Mouse (Mus musculus) embryonic fibroblast, embryonic 13.5 days (primary cell): Measurements from ENCODE around the gene Med9.

Source experiments
- CTCF ChIP-seq: IDR thresholded peaks from 2 replicates; pipeline ENCODE4 v1.5.1; 2011; ENCODE audit warnings: mild to moderate bottlenecking, control low read depth, low read length, moderate library complexity, borderline replicate concordance; ENCODE audit not compliant: insufficient read depth
- POLR2A ChIP-seq: IDR thresholded peaks from 2 replicates; pipeline ENCODE4 v1.6.1; 2011; ENCODE audit warnings: low read depth, mild to moderate bottlenecking, control low read depth, low read length, moderate library complexity

DNA sequence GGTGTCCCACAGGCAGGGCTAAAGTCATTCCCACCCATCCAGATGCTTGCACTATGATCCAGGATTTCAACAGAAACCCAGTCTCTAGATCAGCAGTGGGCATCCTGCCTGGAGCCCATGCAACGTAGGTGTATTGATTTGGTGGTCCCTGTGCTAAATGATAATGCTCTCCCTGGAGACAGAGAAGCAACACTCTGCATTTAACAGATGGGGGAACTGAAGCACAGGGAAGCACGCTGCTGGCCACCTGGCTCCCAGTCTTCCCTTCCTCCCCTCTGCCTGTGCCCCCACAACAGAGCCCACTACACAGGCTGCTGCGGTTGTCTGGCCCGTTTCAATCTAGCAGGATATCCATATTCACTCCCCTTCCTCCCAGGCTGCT lies 18.1 kb downstream of the Med9 start:
- TF ChIP-seq CTCF: no peak
- TF ChIP-seq POLR2A: no peak
